Mouse (Mus musculus): ENCODE measurements at regions not wholly inside any gene's neighbourhood (a gene's known extent, or its start where the extent isn't known, plus 50 kb on each side); places are given as distances from the start of the nearest gene placed in this dataset.

DNA sequence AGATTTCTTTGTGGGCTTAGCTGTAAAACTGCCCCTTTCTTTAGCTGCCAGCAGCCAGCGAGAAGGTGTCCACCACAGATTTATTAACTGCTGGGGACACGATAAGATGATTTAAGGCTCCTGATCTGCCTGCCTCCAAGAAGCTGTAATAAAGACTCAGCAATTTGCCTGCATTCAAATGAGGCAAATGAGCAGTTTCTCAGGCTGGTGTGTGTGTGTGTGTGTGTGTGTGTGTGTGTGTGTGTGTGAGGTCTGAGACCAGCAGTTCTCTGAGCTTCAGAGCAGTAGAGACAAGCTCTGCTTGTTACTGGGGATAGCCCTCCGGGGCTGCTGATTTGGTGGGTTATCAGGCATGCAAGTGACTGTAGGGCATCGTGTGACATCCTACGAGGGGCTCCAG is 139.2 kb upstream of the Lrfn2 start:
- no peak for ATAC-seq

DNA sequence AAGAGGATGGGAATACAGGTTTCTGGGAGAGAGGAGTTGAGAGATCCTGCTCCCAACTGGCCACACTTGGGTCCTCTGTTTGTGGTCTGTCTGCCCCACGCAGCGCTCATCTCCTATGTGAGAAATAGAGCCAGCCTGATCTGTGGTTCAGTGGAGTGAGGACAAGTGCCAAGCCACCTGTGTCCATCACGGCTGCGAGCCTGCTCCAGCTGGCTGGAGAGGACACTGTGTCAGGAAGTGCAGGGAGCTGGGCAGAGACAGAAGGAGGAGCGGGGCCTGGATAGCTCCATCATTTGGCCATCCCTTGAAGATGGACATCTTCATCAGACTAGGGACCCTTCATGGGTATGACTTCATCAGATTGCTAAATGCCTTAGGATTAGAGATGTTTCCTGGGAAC is 136.4 kb upstream of the Lrfn2 start:
- ATAC-seq = no peak

DNA sequence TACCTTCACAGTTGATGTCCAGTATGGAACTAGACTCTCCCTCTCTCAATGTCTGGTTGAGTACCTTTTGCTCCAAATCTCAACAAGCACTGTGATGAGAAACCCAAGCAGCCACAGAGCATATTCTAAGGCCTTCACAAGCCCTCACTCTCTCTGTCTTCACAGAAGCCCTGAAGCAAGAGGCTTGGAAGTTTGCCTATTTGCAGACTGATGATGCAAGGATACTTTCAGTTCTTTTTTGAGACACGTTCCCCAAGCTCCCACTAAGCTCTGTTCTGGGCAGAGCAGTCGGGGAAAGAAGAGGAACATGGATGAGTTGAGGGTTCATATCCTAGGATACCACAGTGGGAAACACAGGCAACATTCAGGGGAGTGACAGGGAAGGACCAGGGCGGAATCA is 134.0 kb upstream of the Lrfn2 start:
- ATAC-seq = no peak

DNA sequence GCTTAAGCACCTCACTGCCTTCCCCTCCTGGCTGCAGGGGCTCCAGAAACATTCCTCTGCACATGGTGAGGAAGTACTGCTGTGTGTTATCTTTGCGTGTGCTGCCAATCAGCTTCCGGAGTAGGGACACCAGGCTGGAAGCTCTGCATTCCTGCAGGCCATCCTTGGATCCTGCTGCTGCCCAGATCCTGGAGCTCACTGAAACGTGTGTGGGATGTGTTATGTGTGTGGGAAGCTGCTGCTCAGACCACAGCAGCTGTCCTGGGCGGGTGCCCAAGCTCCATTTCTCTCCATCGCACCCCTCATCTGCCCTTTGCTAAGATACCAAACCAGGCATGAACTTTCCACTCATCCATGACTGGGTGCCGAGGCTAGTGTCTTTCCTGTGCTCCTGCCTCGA is 129.5 kb upstream of the Lrfn2 start:
- ATAC-seq = no peak

DNA sequence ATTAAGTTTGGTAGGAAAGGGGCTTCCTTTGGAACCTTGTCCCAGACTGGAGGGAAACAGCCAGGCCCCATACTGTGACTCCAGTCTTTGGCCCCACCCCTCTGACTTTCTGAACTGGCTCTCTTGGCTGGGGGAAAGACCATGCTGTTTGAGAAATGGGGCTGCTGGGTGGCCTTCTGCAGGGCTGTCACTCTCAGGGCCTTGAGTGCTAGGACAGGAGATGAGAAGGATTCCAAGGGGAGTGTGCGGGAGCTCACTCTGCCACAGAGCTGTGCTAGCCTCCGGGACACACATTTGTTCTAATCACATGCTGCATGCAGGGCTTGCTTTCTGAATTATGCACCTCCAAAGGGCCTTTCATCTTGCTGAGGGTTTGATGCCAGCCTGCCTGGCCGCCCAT is 124.3 kb upstream of the Lrfn2 start:
- no peak for ATAC-seq

DNA sequence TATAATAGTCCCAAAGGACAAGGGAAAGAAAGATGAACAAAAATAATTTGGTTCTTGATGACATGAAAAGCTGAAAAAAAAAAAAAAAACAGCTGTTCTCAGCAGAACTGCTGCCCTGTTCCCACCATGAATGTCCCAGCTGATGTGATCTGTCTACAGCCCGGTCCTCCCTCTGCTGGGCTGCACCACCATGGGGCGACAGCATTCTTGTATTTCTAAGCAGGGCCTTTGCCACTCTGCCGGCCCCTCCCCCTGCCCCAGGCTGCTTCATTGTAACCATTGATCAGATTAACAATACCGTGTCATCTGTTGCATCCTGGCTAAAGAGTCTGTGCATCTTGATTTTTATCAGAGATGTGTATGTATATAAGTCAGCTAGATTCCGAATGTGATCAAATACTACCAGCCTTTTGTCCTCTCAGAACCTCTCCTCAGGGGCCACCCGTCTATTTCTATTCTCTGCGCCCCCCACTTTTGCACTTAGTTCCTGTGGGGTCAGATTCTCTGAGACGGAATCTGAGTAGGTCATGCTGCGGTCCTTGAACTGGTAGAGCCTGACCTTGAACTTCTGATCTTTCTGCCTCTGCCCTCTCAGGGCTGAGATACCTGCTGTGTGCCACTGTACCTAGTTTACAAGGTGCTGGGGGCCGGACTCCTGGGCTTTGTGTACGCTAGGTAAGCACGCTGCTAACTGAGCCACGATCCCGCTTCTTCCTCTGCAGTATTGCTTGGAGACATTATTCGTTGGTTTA is 117.2 kb upstream of the Lrfn2 start:
- no peak for ATAC-seq

DNA sequence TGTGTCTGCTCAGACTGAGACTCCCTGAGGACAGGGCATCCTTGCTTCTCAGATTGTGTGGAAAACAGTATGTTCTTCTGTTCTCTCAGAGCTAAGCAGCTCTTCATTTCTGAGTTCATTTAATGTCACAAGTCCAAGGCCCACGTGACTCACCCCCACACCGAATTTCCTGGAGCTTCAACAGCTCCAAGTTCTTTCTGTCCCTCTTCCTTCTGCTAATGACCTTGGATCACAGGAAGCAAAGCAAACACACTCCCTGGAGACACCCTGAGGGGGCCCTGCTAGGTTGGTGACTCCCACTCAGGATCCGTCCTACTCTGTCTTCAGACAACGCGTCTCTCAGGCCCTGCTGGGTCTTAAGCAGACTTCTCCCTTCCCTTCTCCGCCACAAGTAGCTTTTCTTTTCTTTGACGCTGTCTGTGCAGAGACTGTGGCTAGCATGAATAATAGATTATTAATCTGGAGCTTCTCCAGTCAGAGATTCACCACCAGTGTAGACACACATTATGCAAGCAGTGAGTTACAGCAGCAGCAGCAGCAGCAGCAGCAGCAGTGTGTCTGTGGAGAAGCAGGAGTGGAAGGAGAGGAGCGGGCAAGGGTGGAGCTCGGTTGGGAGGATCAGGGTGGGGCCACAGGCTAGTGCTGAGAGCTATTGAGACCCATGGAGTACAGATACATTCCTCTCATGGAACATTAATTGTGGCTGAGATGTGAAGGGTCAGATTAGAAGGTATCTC is 115.4 kb upstream of the Lrfn2 start:
- ATAC-seq = no peak

DNA sequence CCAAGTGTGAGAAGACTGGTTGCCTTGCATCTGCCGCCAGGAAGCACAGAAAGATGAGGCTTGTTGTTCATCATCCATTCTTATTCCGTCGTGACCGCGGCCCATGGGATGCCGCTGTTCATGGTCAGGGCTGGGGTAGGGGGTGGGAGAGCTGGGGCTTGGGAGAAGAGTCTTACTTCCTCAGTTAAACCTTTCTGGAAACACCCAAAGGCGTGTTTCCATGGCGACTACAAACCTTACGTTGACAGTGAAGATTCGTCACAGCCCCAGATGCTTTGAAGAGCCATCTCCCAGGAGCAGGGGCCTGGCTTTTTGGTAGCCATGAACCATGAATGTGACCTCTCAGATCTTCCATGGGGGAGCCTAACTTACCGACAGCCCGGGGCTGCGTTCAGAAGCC is 114.6 kb upstream of the Lrfn2 start:
- no peak for ATAC-seq

DNA sequence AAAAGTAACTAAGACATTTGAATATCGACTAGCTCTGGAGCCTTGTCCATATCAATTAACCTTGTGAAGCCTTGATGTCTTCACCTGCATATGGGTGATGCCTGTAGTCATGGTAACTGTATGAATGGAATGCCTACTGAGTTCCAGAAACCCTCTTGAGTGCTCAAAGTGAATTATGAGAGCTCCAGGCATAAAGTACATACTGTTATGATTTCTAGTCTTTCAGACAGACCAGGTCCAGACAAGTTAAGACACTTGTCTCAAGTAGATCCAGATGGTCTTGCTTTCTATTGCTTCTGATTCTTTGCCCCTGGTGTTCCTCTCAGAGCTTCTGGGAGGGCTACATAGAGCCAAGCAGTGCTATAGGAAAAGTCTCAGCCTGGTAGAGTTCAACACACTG is 112.5 kb upstream of the Lrfn2 start:
- no peak for ATAC-seq

DNA sequence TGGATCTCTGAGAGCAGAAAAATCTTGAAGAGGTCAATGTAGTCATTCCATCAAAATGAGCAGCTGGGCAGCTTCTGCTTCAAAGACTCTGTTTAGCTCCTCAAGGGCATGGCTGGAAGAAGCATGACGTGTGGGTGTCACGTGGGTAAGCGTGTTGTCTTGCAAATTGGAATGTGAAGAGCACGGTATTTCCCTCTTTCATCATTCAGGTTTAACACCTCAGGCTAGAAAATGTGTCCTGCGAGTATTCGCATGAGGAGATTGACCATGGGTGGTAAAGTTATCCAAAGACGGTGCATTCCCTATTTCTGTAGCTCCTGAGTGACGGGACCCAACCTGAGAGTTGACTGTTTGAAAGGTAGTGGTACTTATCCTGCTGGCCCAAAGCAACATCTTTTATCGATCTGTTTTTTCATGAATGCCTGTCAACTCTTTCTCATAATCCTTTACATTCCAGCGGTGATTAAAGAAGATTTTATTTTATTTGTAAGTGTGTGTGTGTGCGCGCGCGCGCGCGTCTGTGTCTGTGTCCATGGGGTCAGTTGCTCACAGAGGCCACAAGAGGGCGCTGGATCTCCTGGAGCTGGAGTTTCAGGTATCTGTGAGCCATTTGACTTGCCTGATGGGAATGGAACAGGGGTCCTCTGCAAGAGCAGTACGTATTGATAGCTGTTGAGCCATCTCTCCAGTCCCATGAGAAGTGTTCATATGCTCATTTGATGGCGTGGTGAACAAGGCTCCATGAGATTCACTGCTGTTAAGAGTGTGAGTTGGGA is 109.9 kb upstream of the Lrfn2 start:
- no peak for ATAC-seq

DNA sequence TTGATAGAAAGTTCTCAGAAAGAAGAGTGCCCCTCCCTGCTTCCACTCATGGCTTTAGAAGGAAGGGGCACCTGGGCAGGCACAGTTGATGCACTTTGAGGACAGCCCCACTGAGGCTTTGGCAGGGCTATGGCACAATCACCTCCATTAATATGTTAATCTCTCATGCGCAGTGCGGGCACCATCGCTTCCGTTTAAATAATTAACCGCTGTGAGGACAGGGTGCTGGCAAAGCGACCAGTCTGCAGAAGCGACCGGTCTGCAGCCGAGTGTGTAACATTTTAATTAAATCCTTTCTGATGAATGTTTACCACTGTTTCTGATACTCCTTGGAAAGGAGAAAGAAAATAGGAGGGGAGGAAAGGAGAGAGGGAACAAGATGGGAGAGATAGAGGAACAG is 108.3 kb upstream of the Lrfn2 start:
- no peak for ATAC-seq

DNA sequence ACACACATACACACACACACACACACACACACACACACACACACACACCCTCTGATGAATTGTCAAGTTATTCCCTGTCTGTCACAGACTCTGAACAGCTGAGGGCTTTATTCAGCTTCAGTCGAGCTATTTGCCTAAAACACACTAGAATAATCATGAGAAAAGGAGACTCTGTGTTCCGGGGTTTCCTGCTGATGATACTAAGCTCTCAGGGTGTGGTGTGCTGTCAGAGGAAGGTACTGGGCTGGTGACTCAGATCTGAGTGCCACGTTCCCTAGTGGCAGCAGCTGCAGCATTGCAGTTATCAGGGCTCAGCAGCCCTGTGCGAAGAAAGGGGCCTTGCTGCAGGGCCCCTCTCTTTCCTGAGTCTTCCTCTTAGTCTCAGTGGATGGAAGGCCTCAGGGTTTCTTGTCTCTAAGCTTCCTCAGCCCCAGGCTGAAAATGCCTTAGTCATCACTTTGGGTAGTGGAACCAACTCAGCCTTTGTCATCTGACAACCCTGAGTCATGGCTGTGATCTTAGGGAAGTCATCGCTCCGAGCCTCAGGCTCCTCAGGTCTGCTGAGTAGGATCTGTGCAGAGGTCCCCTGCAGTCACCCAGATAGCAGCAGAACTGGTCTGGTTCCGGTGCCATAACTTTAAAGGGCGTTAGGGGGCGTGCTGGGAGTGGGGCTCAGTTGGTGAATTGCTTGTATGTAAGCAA is 106.8 kb upstream of the Lrfn2 start:
- ATAC-seq = no peak

DNA sequence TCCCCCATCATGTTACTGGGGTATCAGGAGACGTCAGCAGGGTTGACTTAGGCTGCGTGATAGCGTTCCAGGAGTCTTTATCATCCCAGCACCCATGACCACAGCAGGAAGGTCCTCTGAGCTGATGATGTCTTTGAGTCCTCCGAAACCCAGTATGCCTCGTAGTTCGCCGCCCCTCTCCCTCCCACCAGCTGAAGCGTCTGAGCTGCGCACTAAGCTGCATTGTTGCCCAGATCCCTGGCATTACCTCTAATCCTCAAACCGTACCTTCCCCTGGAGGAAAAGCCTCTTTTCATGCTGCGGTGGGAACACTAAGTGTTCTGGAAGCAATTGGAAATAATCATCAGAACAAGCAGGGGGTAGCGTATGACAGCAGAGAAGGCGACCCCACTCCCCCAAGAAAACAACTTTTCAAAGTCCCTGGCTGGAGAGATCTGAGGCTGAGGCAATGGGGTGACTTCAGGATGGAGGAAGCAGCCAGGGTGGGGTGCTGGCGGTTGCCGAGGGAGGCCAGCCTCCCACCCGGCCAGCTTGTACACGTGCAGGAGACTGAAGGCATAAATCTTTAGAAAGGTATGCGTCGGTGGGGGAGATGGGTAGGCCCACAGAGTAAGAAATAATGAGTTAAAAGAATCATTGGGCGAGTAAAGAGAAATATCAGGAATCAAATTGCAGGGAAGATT is 93.7 kb upstream of the Lrfn2 start:
- no peak for ATAC-seq

DNA sequence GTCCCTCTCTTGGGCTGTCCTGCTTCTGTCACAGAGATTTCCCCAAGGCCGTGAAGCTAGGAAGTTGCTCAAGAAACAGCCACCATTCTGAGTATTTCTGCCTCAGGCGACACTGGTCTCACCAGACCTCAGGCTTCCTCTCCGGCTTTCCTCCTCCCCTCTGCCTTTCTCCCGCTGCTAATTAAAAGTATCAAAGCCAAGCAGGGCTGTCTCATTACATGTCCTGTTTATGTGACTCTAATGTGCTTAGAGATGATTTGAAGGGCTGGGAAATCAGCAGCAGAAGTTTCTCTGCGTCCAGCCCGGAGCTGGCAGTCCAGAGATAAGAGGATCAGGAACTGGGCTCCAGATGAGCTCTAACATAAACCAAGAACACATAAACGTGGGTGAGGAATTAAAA is 84.3 kb upstream of the Lrfn2 start:
- no peak for ATAC-seq

DNA sequence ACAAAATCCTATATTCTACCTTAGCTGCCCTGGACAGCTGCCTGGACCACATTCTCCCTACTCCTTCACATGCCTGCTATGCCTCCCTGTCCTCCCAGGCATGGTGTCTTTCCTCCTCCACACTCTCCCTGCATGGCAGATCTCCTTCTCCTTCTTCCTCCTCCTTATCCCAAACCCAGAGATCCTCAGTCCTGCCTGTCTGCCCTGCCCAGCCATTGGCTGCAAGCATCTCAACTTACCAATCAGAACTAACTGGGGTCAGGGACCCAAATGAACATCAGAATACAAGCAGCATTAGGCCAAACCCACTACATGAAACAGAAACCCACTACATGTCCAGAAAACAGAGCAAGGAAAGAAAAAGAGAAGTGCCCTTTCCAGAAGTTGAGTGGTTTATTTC is 81.3 kb upstream of the Lrfn2 start:
- no peak for ATAC-seq

DNA sequence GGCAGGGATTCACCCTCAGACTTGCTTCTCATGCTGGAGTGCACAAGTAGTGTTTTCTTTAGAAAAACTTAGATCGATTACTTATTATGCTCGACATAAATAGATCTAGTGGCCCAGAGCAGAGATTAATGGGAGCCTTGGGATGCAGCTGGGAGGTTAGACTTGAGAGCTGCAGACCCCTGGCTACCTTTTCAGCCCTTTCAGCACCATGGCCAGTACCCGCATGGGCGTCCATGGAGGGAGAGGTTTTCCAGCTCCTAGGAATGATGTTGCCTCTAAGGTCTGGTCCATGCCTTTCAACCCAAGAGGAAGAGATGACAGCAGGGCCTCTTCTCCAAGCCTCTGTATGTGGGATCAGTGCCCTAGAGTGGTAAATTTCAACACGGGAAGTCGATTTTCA is 73.3 kb upstream of the Lrfn2 start:
- ATAC-seq = no peak

DNA sequence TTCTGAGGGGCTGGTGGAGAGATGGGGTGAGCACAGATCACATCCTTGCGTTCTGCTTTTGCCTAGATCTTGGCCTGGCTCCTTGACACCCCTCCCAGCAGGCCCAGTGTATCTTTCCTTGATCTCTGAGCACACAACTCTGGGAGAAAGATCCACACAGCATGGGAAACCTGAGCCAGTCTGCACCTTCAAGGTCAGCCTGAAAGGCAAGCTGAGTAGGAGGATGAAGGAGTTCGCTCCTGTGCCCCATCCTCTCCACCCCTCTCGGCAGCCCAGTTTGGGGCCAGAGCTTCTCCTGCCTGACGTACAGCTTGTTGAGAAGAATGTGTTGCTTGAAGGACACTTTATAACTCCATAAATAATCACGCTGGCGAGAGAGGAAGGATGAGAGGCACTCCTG is 61.7 kb upstream of the Lrfn2 start:
- ATAC-seq = no peak

DNA sequence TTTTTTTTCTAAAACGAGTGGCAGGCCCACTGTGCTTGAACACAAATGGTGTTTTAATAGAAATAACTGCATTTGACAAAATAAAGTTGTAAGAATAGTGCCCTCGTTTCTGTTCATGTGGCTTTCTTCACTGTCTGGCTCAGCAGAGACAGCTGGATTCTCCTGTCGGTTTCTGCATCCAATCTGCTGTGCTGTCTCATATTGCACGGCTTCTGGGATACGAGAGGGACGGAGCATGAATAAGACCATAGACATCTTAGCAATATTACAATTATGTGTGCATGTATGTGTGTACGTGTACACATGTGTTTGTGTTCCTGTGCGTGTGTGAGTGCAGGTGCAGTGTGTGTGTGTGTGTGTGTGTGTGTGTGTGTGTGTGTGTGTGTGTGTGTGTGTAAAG is 54.7 kb upstream of the Lrfn2 start:
- ATAC-seq = no peak

DNA sequence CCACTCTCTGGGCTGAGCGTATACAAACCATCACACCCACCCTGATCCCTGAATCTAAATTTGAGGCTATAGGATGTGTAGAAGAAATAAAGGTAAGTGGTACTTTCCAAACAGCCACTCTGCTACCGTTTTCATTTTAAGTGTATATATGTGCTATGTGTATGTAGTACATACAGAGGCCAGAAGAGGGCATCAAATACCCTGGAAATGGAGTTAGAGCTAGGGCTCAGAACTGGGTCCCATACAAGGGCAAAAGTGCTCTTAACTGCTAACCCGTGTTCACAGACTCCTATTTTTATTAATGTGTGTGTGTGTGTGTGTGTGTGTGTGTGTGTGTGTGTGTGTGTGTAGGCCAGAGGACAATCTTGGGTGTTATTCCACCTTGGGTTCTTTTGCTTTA is 51.6 kb upstream of the Lrfn2 start:
- no peak for ATAC-seq

DNA sequence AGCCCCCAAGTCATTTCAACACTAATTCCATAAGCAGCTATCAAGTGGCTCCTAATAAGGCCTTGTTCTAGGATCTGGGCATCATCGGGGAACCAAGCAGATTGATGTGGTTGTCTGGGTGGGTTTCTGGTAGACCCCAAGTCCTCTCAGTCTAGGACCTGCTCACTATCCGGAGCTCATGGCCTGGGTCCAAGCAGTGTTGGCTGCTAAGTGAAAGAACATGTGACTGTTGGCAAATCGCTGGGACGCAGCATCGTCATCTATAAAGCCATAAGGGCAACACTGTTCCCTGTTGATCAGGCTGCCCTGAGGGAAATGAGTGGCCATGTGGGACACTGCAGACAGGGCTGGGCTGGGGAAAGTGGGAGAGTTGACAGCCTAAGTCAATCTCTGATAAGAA is 50.2 kb upstream of the Lrfn2 start:
- no peak for ATAC-seq

Measured in inflammation-experienced regulatory T-cells, adult 6 months (primary cell).